Comparison of ENCODE assay signal across 10 mouse cellular contexts in the genomic region with DNA sequence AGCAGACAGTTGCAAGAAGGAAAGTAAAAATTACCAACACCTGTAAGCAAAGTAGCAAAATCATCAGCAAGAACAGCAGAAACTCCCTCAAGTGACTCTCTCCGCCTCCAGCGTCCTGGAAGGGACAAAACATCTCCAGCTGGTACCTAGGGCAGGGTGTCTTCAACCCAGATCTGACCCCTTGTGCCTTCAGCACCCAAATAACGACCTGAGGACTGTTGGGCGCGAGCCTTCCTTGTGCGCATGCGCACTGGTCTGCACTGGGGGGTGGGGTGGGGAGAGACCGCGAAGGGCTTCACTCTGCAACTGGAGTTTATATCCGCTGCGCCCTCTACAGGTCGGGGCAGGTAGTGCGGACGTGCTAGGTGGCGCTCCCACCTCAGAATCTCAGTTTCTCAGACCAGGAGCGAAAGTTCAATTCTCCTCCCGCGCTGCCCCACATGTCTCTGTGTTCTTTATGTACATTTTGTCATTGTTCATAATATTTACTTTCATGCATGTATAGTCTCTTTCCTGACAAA. TPM values are rescaled to one million over a fixed set of nuclear protein-coding genes. Genes with fewer than 3 reads are reported as not detected.
A peak's percentile ranks its signal among the peaks of the same experiment; 100 is the strongest.
DNase-seq lines count a peak whose midpoint lies in the region; ATAC-seq and TF ChIP-seq lines count a peak whose summit lies in the region.
"Had no signal": no experiment of that assay in that cellular context is flagged by ENCODE, and none has a peak within 500 bp of the region (broad histone marks: within the 10 kb centered on the region; RNA-seq: fewer than 3 reads in every experiment).

No protein-coding gene starts in this region.

- H3K36me3 ChIP-seq in heart, adult 2 months (ENCODE audit: control insufficient read depth, insufficient read depth, low read length), result no peaks in the 10 kb centered on the region
- H3K36me3 ChIP-seq in heart, embryonic 11.5 days (ENCODE audit: control insufficient read depth, insufficient read depth, low read length), result no peaks in the 10 kb centered on the region
- H3K36me3 ChIP-seq in C2C12 (ENCODE audit: control insufficient read depth, insufficient read depth), result no peaks in the 10 kb centered on the region
- H3K36me3 ChIP-seq: neural tube, embryonic 13.5 days had no signal

- no peak overlapping the region for H3ac ChIP-seq in C2C12 (ENCODE audit: control insufficient read depth, insufficient read length, low read depth)

- WGBS in heart, adult 2 months, result 72% methylated on average over 18 of the region's 18 CpGs
- WGBS in heart, embryonic 11.5 days (ENCODE audit: insufficient replicate concordance), result 65% methylated on average over 18 of the region's 18 CpGs

- no peak for TF ChIP-seq EP300 in heart, adult 2 months (IDR thresholded peaks at IDR 0.05; ENCODE audit: insufficient read depth, low read depth, low read length)

- no peak for DNase-seq in heart, adult 2 months
- peak; percentile 19 for DNase-seq in c-Kit-negative CD71-positive TER-119-positive erythroid progenitor cells, embryonic 14.5 days (ENCODE audit: low read depth, low spot score)
- peak; percentile 56 for DNase-seq in naive thymus-derived CD4-positive, alpha-beta T cell, adult 2 months (ENCODE audit: low read depth)
- no peak for DNase-seq in left cerebral cortex, adult 11 months (ENCODE audit: low spot score)
- DNase-seq in yolk sac, embryonic 10.5 days (ENCODE audit: low spot score), result no peak
- DNase-seq in right cerebral cortex, postnatal 10 days (ENCODE audit: low spot score in 2 of 2), result no peak

- H3K9me3 ChIP-seq in heart, embryonic 11.5 days (replicated peaks; ENCODE audit: control insufficient read depth, low read length), result 0 out of 2 replicates have a peak, but pooled peaks cover 2% of the 10 kb centered on the region

- H3K27ac ChIP-seq in heart, adult 2 months, result no peak overlapping the region
- no peak overlapping the region for H3K27ac ChIP-seq in heart, embryonic 11.5 days (ENCODE audit: low read depth, low read length)
- H3K27ac ChIP-seq: neural tube, embryonic 13.5 days had no signal

- no peaks in the 10 kb centered on the region for H3K79me2 ChIP-seq in heart, adult 2 months (replicated peaks; ENCODE audit: control insufficient read depth, insufficient read depth, low read length)
- H3K79me2 ChIP-seq in C2C12 (ENCODE audit: control insufficient read depth, insufficient read depth), result no peaks in the 10 kb centered on the region

- H3K4me1 ChIP-seq in heart, adult 2 months (ENCODE audit: control insufficient read depth, insufficient read depth, low read length), result no peaks in the 10 kb centered on the region; the same call in 1 of the 2 replicates
- H3K4me1 ChIP-seq in heart, embryonic 11.5 days (ENCODE audit: control insufficient read depth, insufficient read depth, low read length), result no peaks in the 10 kb centered on the region

- intact Hi-C loops in heart, adult 2 months (cut with DNase I), result no loop called here

- no peaks in the 10 kb centered on the region for H3K79me3 ChIP-seq in C2C12 (ENCODE audit: low read depth)

- no peak overlapping the region for H3K4me2 ChIP-seq in heart, embryonic 11.5 days

- H3K9ac ChIP-seq in heart, adult 2 months (ENCODE audit: low read depth, low read length), result no peak overlapping the region
- H3K9ac ChIP-seq in heart, embryonic 11.5 days (ENCODE audit: low read depth, low read length), result no peak overlapping the region

- no peak for TF ChIP-seq POLR2A in heart, adult 2 months (IDR thresholded peaks at IDR 0.05; ENCODE audit: insufficient read depth, low read depth, low read length)

- H3K27me3 ChIP-seq in heart, adult 2 months (ENCODE audit: control insufficient read depth, insufficient read depth, low read length), result no peaks in the 10 kb centered on the region
- H3K27me3 ChIP-seq in heart, embryonic 11.5 days (ENCODE audit: control insufficient read depth, insufficient read depth, low read length), result no peaks in the 10 kb centered on the region
- H3K27me3 ChIP-seq in C2C12 (ENCODE audit: control insufficient read depth, insufficient read depth, insufficient read length), result peaks cover 3% of the 10 kb centered on the region
- H3K27me3 ChIP-seq: neural tube, embryonic 13.5 days had no signal

- no peak for ATAC-seq in heart, embryonic 11.5 days (replicated peaks; ENCODE audit: insufficient number of reproducible peaks, low FRiP score, low TSS enrichment)

- peak; percentile 66 for TF ChIP-seq CTCF in heart, adult 2 months (IDR thresholded peaks at IDR 0.05)
- peak; percentile 40 for TF ChIP-seq CTCF in C2C12 (IDR thresholded peaks at IDR 0.05; ENCODE audit: control insufficient read depth, insufficient read depth, insufficient read length)

- H3K4me3 ChIP-seq in heart, adult 2 months, result no peak overlapping the region
- no peak overlapping the region for H3K4me3 ChIP-seq in heart, embryonic 11.5 days (ENCODE audit: low read depth, low read length)
- H3K4me3 ChIP-seq in C2C12 (ENCODE audit: insufficient read depth, poor library complexity, severe bottlenecking), result no peak overlapping the region
- H3K4me3 ChIP-seq: neural tube, embryonic 13.5 days had no signal

TF ChIP-seq in C2C12, 6 proteins besides CTCF, POLR2A, EP300 and RAD21:
- TF ChIP-seq USF1 (IDR thresholded peaks at IDR 0.05; ENCODE audit: low read depth) (no peak), MYOG (IDR thresholded peaks at IDR 0.05; ENCODE audit: control insufficient read depth, extremely low read depth, insufficient read length) (no peak), MYOD1 (IDR thresholded peaks at IDR 0.05; ENCODE audit: control insufficient read depth, insufficient read length, low read depth) (no peak), CEBPB (IDR thresholded peaks at IDR 0.05; ENCODE audit: low read depth) (no peak), FOSL1 (IDR thresholded peaks at IDR 0.05; ENCODE audit: insufficient read depth, low read length, poor library complexity, severe bottlenecking) (no peak), MAX (IDR thresholded peaks at IDR 0.05) (no peak)
TF ChIP-seq in C2C12: peak in this region for 0.

RNA-seq across cellular contexts. Expression of gene Figla, which starts 12.5 kb away (rescaled TPM):
- not detected for total RNA-seq in heart, adult 2 months (2021)
- polyA plus RNA-seq in heart, adult 2 months (2012; rRNA removed), result not detected in 2 replicates
- not detected in 2 replicates for polyA plus RNA-seq in heart, embryonic 11.5 days (2014; fragmentation: Nextera tagmentation; extraction: Ambion mirVana)
- 0.05 TPM for polyA plus RNA-seq in C2C12 (2012; fragmentation: generic; extraction: Trizol)
- total RNA-seq: left cerebral cortex, postnatal 25 days had no signal
- polyA plus RNA-seq: neural tube, embryonic 13.5 days had no signal

RNA-seq across cellular contexts. Expression of gene Add2, which starts 25.0 kb away (rescaled TPM):
- under 1 TPM; 0.16 to 0.39 TPM for total RNA-seq in heart, adult 2 months (2021)
- 0.25 and 0.47 TPM in 2 replicates for polyA plus RNA-seq in heart, adult 2 months (2012; rRNA removed)
- polyA plus RNA-seq in heart, embryonic 11.5 days (2014; fragmentation: Nextera tagmentation; extraction: Ambion mirVana), result 11.9 and 16.4 TPM in 2 replicates
- polyA plus RNA-seq in C2C12 (2012; fragmentation: generic; extraction: Trizol), result 6.7 TPM

RNA-seq across cellular contexts. Expression of gene Dusp11, which starts 42.0 kb away (rescaled TPM):
- 10 to 100 TPM; 38.0 to 41.8 TPM for total RNA-seq in heart, adult 2 months (2021)
- 26.0 and 52.4 TPM in 2 replicates for polyA plus RNA-seq in heart, adult 2 months (2012; rRNA removed)
- 41.6 and 52.1 TPM in 2 replicates for polyA plus RNA-seq in heart, embryonic 11.5 days (2014; fragmentation: Nextera tagmentation; extraction: Ambion mirVana)
- 14.5 TPM for polyA plus RNA-seq in C2C12 (2012; fragmentation: generic; extraction: Trizol)

Comparison
In these comparisons a context has a peak if more than half of its experiments do, and no peak if none do; other contexts are left out.
1. DNase-seq: peak in c-Kit-negative CD71-positive TER-119-positive erythroid progenitor cells, embryonic 14.5 days (single experiment) and naive thymus-derived CD4-positive, alpha-beta T cell, adult 2 months (single experiment); none in heart, adult 2 months (0 of 2), left cerebral cortex, adult 11 months (single experiment), yolk sac, embryonic 10.5 days (single experiment) and right cerebral cortex, postnatal 10 days (0 of 2).